In the genomic region with DNA sequence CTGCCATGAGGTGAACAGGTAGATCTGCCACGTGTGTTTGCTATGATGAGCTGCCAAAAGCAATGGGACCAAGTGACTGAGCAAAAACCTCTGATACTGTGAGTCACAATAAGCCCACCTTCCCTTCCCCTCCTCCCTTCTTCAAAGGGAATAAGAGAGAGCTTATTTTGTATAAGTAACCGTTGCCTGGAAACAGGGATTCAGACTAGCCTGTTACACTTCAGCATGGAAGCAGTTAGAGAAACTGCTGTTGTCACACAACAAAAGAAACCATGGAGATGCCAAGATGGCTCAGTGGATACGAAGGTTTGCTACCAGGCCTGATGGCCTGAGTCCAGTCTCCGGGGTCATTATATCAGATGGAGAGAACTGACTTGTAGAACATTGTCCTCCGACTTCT, we compare ENCODE assay signal across 26 mouse cellular contexts. TPM values are rescaled to one million over a fixed set of nuclear protein-coding genes. Genes with fewer than 3 reads are reported as not detected.
DNase-seq lines count a peak whose midpoint lies in the region; ATAC-seq lines count a peak whose summit lies in the region.
"Had no signal": no experiment of that assay in that cellular context is flagged by ENCODE, and none has a peak within 500 bp of the region (broad histone marks: within the 10 kb centered on the region; RNA-seq: fewer than 3 reads in every experiment).

No protein-coding gene starts in this region.

- H3K36me3 ChIP-seq in forebrain, embryonic 14.5 days (ENCODE audit: control insufficient read depth, insufficient read depth, low read length), result no peaks in the 10 kb centered on the region
- no peaks in the 10 kb centered on the region for H3K36me3 ChIP-seq in forebrain, embryonic 10.5 days (replicated peaks)
- H3K36me3 ChIP-seq in midbrain, embryonic 11.5 days (ENCODE audit: control insufficient read depth, insufficient read depth, low read length), result no peaks in the 10 kb centered on the region
- no peaks in the 10 kb centered on the region for H3K36me3 ChIP-seq in midbrain, embryonic 10.5 days
- H3K36me3 ChIP-seq: embryonic facial prominence, embryonic 12.5 days; embryonic facial prominence, embryonic 15.5 days; forebrain, embryonic 12.5 days; heart, embryonic 12.5 days; heart, embryonic 15.5 days; hindbrain, embryonic 10.5 days had no signal

- H3K9ac ChIP-seq in forebrain, embryonic 14.5 days (ENCODE audit: low read length), result no peak overlapping the region
- H3K9ac ChIP-seq in midbrain, embryonic 11.5 days (ENCODE audit: low read length), result no peak overlapping the region
- H3K9ac ChIP-seq: embryonic facial prominence, embryonic 12.5 days; embryonic facial prominence, embryonic 15.5 days; forebrain, embryonic 12.5 days; heart, embryonic 12.5 days; heart, embryonic 15.5 days; hindbrain, embryonic 14.5 days had no signal

- peak; percentile 33 for DNase-seq in forebrain, embryonic 14.5 days (ENCODE audit: low spot score)
- no peak for DNase-seq in forebrain, embryonic 10.5 days (ENCODE audit: extremely low spot score, low spot score)
- peak; percentile 6 for DNase-seq in midbrain, embryonic 11.5 days (ENCODE audit: low spot score, missing footprints)
- DNase-seq in midbrain, embryonic 10.5 days (ENCODE audit: low spot score), result no peak
- DNase-seq in retina, postnatal 1 day, result peak; percentile 10
- no peak for DNase-seq in retina, embryonic 14.5 days (ENCODE audit: low spot score)
- DNase-seq: adrenal gland, adult 8-10 months; adrenal gland, postnatal 25 days; cerebellum, adult 11 months; cerebellum, adult 2 months; cerebellum, adult 9-11 months; cerebellum, postnatal 25 days; gastrocnemius, postnatal 25 days; heart, adult 18-20 months; heart, postnatal 10 days; heart, postnatal 36 days had no signal

- H3K27me3 ChIP-seq in forebrain, embryonic 14.5 days (replicated peaks; ENCODE audit: control insufficient read depth, insufficient read depth, low read length), result no peaks in the 10 kb centered on the region
- no peaks in the 10 kb centered on the region for H3K27me3 ChIP-seq in forebrain, embryonic 10.5 days (ENCODE audit: poor library complexity, severe bottlenecking)
- H3K27me3 ChIP-seq in midbrain, embryonic 11.5 days (ENCODE audit: control insufficient read depth, insufficient read depth, low read length), result no peaks in the 10 kb centered on the region
- H3K27me3 ChIP-seq in midbrain, embryonic 10.5 days (ENCODE audit: low read depth, poor library complexity, severe bottlenecking), result no peaks in the 10 kb centered on the region
- H3K27me3 ChIP-seq: embryonic facial prominence, embryonic 12.5 days; embryonic facial prominence, embryonic 15.5 days; forebrain, embryonic 12.5 days; heart, embryonic 12.5 days; heart, embryonic 15.5 days had no signal

- no peaks in the 10 kb centered on the region for H3K4me1 ChIP-seq in forebrain, embryonic 14.5 days (ENCODE audit: control insufficient read depth, insufficient read depth, low read length)
- no peaks in the 10 kb centered on the region; the same call in 1 of the 2 replicates for H3K4me1 ChIP-seq in forebrain, embryonic 10.5 days
- H3K4me1 ChIP-seq in midbrain, embryonic 11.5 days (ENCODE audit: control insufficient read depth, insufficient read depth, low read length), result no peaks in the 10 kb centered on the region
- peaks cover 5% of the 10 kb centered on the region; the same call in 1 of the 2 replicates for H3K4me1 ChIP-seq in midbrain, embryonic 10.5 days
- H3K4me1 ChIP-seq: embryonic facial prominence, embryonic 12.5 days; embryonic facial prominence, embryonic 15.5 days; forebrain, embryonic 12.5 days; hindbrain, embryonic 10.5 days had no signal

- H3K4me2 ChIP-seq in forebrain, embryonic 14.5 days (ENCODE audit: low read length), result no peak overlapping the region
- no peak overlapping the region for H3K4me2 ChIP-seq in midbrain, embryonic 11.5 days
- H3K4me2 ChIP-seq: embryonic facial prominence, embryonic 12.5 days; embryonic facial prominence, embryonic 15.5 days; forebrain, embryonic 12.5 days; heart, embryonic 12.5 days; heart, embryonic 15.5 days; hindbrain, embryonic 14.5 days had no signal

- WGBS in forebrain, embryonic 14.5 days, result 61% methylated on average over 5 of the region's 5 CpGs
- 79% methylated on average over 5 of the region's 5 CpGs for WGBS in forebrain, embryonic 10.5 days
- WGBS in midbrain, embryonic 11.5 days, result 72% methylated on average over 5 of the region's 5 CpGs
- 79% methylated on average over 5 of the region's 5 CpGs for WGBS in midbrain, embryonic 10.5 days

- no peaks in the 10 kb centered on the region for H3K9me3 ChIP-seq in forebrain, embryonic 14.5 days (replicated peaks; ENCODE audit: control insufficient read depth, low read length)
- no peaks in the 10 kb centered on the region for H3K9me3 ChIP-seq in forebrain, embryonic 10.5 days
- H3K9me3 ChIP-seq in midbrain, embryonic 11.5 days (ENCODE audit: control insufficient read depth, low read length), result no peaks in the 10 kb centered on the region
- no peaks in the 10 kb centered on the region for H3K9me3 ChIP-seq in midbrain, embryonic 10.5 days (replicated peaks)
- H3K9me3 ChIP-seq: embryonic facial prominence, embryonic 12.5 days; embryonic facial prominence, embryonic 15.5 days; forebrain, embryonic 12.5 days; heart, embryonic 12.5 days; heart, embryonic 15.5 days; hindbrain, embryonic 10.5 days had no signal

- H3K27ac ChIP-seq in forebrain, embryonic 14.5 days (ENCODE audit: low read depth, low read length), result no peak overlapping the region
- no peak overlapping the region for H3K27ac ChIP-seq in forebrain, embryonic 10.5 days
- H3K27ac ChIP-seq in midbrain, embryonic 11.5 days (ENCODE audit: low read depth, low read length), result no peak overlapping the region
- H3K27ac ChIP-seq in midbrain, embryonic 10.5 days (replicated peaks), result no peak overlapping the region
- H3K27ac ChIP-seq: embryonic facial prominence, embryonic 12.5 days; embryonic facial prominence, embryonic 15.5 days; forebrain, embryonic 12.5 days; heart, embryonic 15.5 days; hindbrain, embryonic 10.5 days; hindbrain, embryonic 14.5 days had no signal

- no peak for ATAC-seq in forebrain, embryonic 14.5 days
- no peak for ATAC-seq in midbrain, embryonic 11.5 days (ENCODE audit: low FRiP score)
- ATAC-seq: activated CD4-positive, CD25-positive, alpha-beta regulatory T cell, adult 4 months had no signal

- H3K4me3 ChIP-seq in forebrain, embryonic 14.5 days (ENCODE audit: low read depth, low read length), result no peak overlapping the region
- H3K4me3 ChIP-seq in forebrain, embryonic 10.5 days, result no peak overlapping the region
- no peak overlapping the region for H3K4me3 ChIP-seq in midbrain, embryonic 11.5 days (ENCODE audit: low read depth, low read length)
- H3K4me3 ChIP-seq in midbrain, embryonic 10.5 days, result no peak overlapping the region
- H3K4me3 ChIP-seq: embryonic facial prominence, embryonic 12.5 days; embryonic facial prominence, embryonic 15.5 days; forebrain, embryonic 12.5 days; heart, embryonic 12.5 days; heart, embryonic 15.5 days; hindbrain, embryonic 10.5 days had no signal

RNA-seq across cellular contexts. Expression of a gene that starts 15.3 kb away (rescaled TPM):
- 0.31 and 0.48 TPM in 2 replicates for polyA plus RNA-seq in forebrain, embryonic 14.5 days (2014; fragmentation: Nextera tagmentation; extraction: Ambion mirVana)
- not detected in 2 replicates for polyA plus RNA-seq in forebrain, embryonic 10.5 days (2016; fragmentation: Nextera tagmentation; extraction: Ambion mirVana)
- polyA plus RNA-seq in midbrain, embryonic 11.5 days (2014; fragmentation: Nextera tagmentation; extraction: Ambion mirVana), result not detected in 2 replicates
- not detected in 2 replicates for polyA plus RNA-seq in midbrain, embryonic 10.5 days (2016; fragmentation: Nextera tagmentation; extraction: Ambion mirVana)
- polyA plus RNA-seq: activated CD4-positive, CD25-positive, alpha-beta regulatory T cell, adult 4 months; embryonic facial prominence, embryonic 12.5 days; forebrain, embryonic 12.5 days; heart, embryonic 12.5 days; intestine, embryonic 14.5 days had no signal

RNA-seq across cellular contexts. Expression of a gene that starts 15.5 kb away (rescaled TPM):
- not detected in 2 replicates for polyA plus RNA-seq in forebrain, embryonic 14.5 days (2014; fragmentation: Nextera tagmentation; extraction: Ambion mirVana)
- not detected in 2 replicates for polyA plus RNA-seq in forebrain, embryonic 10.5 days (2016; fragmentation: Nextera tagmentation; extraction: Ambion mirVana)
- polyA plus RNA-seq in midbrain, embryonic 11.5 days (2014; fragmentation: Nextera tagmentation; extraction: Ambion mirVana), result not detected in 2 replicates
- not detected in 2 replicates for polyA plus RNA-seq in midbrain, embryonic 10.5 days (2016; fragmentation: Nextera tagmentation; extraction: Ambion mirVana)
- polyA plus RNA-seq: activated CD4-positive, CD25-positive, alpha-beta regulatory T cell, adult 4 months; cerebellum, adult 2 months; embryonic facial prominence, embryonic 12.5 days; embryonic facial prominence, embryonic 15.5 days; forebrain, embryonic 12.5 days; gonadal fat pad, adult 2 months; heart, embryonic 12.5 days; heart, embryonic 15.5 days; hindbrain, embryonic 10.5 days; hindbrain, embryonic 14.5 days; intestine, embryonic 14.5 days had no signal

RNA-seq across cellular contexts. Expression of a gene that starts 36.4 kb away (rescaled TPM):
- polyA plus RNA-seq in forebrain, embryonic 14.5 days (2014; fragmentation: Nextera tagmentation; extraction: Ambion mirVana), result 1.6 and 2.3 TPM in 2 replicates
- polyA plus RNA-seq in forebrain, embryonic 10.5 days (2016; fragmentation: Nextera tagmentation; extraction: Ambion mirVana), result 1.1 and 1.7 TPM in 2 replicates
- polyA plus RNA-seq in midbrain, embryonic 11.5 days (2014; fragmentation: Nextera tagmentation; extraction: Ambion mirVana), result 0.88 and 1.1 TPM in 2 replicates
- polyA plus RNA-seq in midbrain, embryonic 10.5 days (2016; fragmentation: Nextera tagmentation; extraction: Ambion mirVana), result 0.83 and 2.1 TPM in 2 replicates

RNA-seq across cellular contexts. Expression of a gene that starts 50.2 kb away (rescaled TPM):
- polyA plus RNA-seq in forebrain, embryonic 14.5 days (2014; fragmentation: Nextera tagmentation; extraction: Ambion mirVana), result 133 and 137 TPM in 2 replicates
- 148 TPM in 2 replicates for polyA plus RNA-seq in forebrain, embryonic 10.5 days (2016; fragmentation: Nextera tagmentation; extraction: Ambion mirVana)
- polyA plus RNA-seq in midbrain, embryonic 11.5 days (2014; fragmentation: Nextera tagmentation; extraction: Ambion mirVana), result 167 and 169 TPM in 2 replicates
- polyA plus RNA-seq in midbrain, embryonic 10.5 days (2016; fragmentation: Nextera tagmentation; extraction: Ambion mirVana), result 157 and 166 TPM in 2 replicates

RNA-seq across cellular contexts. Expression of a gene that starts 51.5 kb away (rescaled TPM):
- 2.1 and 2.3 TPM in 2 replicates for polyA plus RNA-seq in forebrain, embryonic 14.5 days (2014; fragmentation: Nextera tagmentation; extraction: Ambion mirVana)
- polyA plus RNA-seq in forebrain, embryonic 10.5 days (2016; fragmentation: Nextera tagmentation; extraction: Ambion mirVana), result 0.47 TPM in 1 of 2 replicates, not detected in the other
- polyA plus RNA-seq in midbrain, embryonic 11.5 days (2014; fragmentation: Nextera tagmentation; extraction: Ambion mirVana), result 0.44 and 0.72 TPM in 2 replicates
- not detected in 2 replicates for polyA plus RNA-seq in midbrain, embryonic 10.5 days (2016; fragmentation: Nextera tagmentation; extraction: Ambion mirVana)
- polyA plus RNA-seq: activated CD4-positive, CD25-positive, alpha-beta regulatory T cell, adult 4 months; hindbrain, embryonic 10.5 days had no signal

Comparison
In these comparisons a context has a peak if more than half of its experiments do, and no peak if none do; other contexts are left out.
1. DNase-seq: peak in forebrain, embryonic 14.5 days (single experiment), midbrain, embryonic 11.5 days (single experiment) and retina, postnatal 1 day (single experiment); none in forebrain, embryonic 10.5 days (single experiment), midbrain, embryonic 10.5 days (single experiment) and retina, embryonic 14.5 days (single experiment).